Mouse (Mus musculus) thymus, adult 2 months (tissue): ENCODE results near the gene Manba. TPM values are rescaled to one million over a fixed set of nuclear protein-coding genes. Genes with fewer than 3 reads are reported as not detected.

Source experiments
- DNase-seq: peaks from one replicate; pipeline ENCODE4 v3.0.0; 2021
- H3K27ac ChIP-seq: fragments of 200-500 bp; 2 replicates; pipeline ENCODE4 v1.5.1; 2012; ENCODE audit warnings: low read length, control low read depth; ENCODE audit not compliant: control insufficient read depth, insufficient read depth
- H3K27me3 ChIP-seq: fragments of 200-500 bp; 2 replicates; pipeline ENCODE4 v1.6.1; 2012; ENCODE audit warnings: mild to moderate bottlenecking, low read length, moderate library complexity, mixed read lengths; ENCODE audit not compliant: control insufficient read depth, insufficient read depth
- H3K36me3 ChIP-seq: fragments of 200-500 bp; 2 replicates; pipeline ENCODE4 v1.6.1; 2012; ENCODE audit warnings: mild to moderate bottlenecking, low read length, moderate library complexity; ENCODE audit not compliant: control insufficient read depth, insufficient read depth
- H3K4me1 ChIP-seq: fragments of 200-500 bp; replicated peaks from 2 replicates; pipeline ENCODE4 v1.6.1; 2012; ENCODE audit warnings: low read length; ENCODE audit not compliant: control insufficient read depth, insufficient read depth
- H3K4me3 ChIP-seq: fragments of 200-500 bp; 2 replicates; pipeline ENCODE4 v1.5.1; 2012; ENCODE audit warnings: mild to moderate bottlenecking, low read length, control low read depth, moderate library complexity; ENCODE audit not compliant: control insufficient read depth, insufficient read depth
- CTCF ChIP-seq: fragments of 200-500 bp; IDR thresholded peaks from 2 replicates; pipeline ENCODE4 v1.5.1; 2012; ENCODE audit warnings: mild to moderate bottlenecking, control low read depth, low read length, moderate library complexity, borderline replicate concordance; ENCODE audit not compliant: control insufficient read depth, poor library complexity, insufficient read depth; ENCODE audit errors: extremely low read depth
- POLR2A ChIP-seq: fragments of 200-500 bp; IDR thresholded peaks from 2 replicates; pipeline ENCODE4 v1.6.1; 2012; ENCODE audit warnings: mild to moderate bottlenecking, low read length, control low read depth, moderate library complexity; ENCODE audit not compliant: control insufficient read depth, poor library complexity, insufficient read depth; ENCODE audit errors: extremely low read depth
- WGBS: fragments of 180-500 bp; shearing (Covaris S2); methylation state at CpG from one replicate; pipeline ENCODE4 v1.1.7; 2018; 5-methylcytosine and 5-hydroxymethylcytosine counted together
- polyA plus RNA-seq: library from polyadenylated mRNA; depleted of rRNA; stranded (reverse); fragments of >200 nt; gene quantifications from 2 replicates; pipeline ENCODE4 v1.2.3, GENCODE M21; 2012

The Manba gene
- polyA plus RNA-seq, 1 experiment, result 7.2 TPM

DNA sequence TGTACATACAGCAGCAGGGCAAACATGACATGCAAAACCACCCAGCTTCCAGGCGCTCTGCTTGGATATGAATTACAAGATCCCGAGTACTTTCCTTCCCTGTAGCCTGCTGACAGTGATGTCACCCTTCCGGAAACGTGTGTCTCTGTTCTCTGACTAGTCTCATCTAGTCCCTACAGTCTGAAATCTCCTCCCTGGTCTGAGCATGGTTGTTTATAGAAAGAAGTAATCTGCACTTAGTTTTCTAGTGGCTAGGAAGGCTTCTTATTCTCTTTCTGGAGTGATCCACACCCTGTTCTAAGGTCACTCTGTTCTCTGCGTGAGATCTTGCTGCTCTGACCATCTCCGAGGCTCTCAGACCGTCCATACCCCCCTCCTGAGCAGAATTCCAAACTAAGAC, 76.6 kb downstream of the Manba start:
- DNase-seq, result no peak
- H3K36me3 ChIP-seq, result no peaks in the 10 kb centered on the region
- WGBS, result 94% methylated on average over 7 of the region's 7 CpGs

DNA sequence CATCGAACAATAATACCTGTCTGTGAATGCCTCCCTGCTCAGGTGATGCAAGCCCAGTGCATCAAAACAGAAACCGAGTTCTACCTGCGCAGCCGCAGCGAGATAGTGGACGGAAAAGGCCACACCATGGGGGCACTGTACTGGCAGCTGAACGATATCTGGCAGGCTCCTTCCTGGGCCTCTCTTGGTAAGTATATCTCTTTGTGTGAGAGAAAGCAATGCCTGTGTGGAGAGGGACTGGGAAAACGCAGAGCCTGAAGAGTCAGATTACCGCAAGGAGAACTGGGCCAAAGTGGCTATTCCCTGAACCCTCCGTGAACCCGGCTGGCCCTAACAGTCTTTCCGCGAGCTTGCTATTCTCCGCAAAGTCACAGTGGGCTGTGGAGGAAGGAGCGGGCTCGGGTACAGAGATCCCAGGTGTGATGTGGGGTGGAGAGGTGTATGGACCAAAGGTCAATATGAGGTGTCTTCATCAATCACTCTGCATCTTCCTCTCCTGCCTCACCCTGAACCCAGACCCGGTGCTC, 77.8 kb downstream of the Manba start:
- Histone ChIP-seq H3K4me1 (peaks cover 12% of the 10 kb centered on the region), H3K36me3 (no peaks in the 10 kb centered on the region), H3K27ac (no peak overlapping the region), H3K27me3 (no peaks in the 10 kb centered on the region), H3K4me3 (no peak overlapping the region)
- TF ChIP-seq CTCF, result no peak
- no peak for TF ChIP-seq POLR2A
- 95% methylated on average over 17 of the region's 17 CpGs for WGBS
- DNase-seq, result no peak

More for the DNA sequence above, 76.6 kb downstream of the Manba start:
- no peaks in the 10 kb centered on the region for H3K27me3 ChIP-seq
- H3K4me3 ChIP-seq, result no peak overlapping the region
- H3K4me1 ChIP-seq, result 0 out of 2 replicates have a peak, but pooled peaks cover 4% of the 10 kb centered on the region
- H3K27ac ChIP-seq, result no peak overlapping the region
- TF ChIP-seq CTCF, result no peak
- no peak for TF ChIP-seq POLR2A

DNA sequence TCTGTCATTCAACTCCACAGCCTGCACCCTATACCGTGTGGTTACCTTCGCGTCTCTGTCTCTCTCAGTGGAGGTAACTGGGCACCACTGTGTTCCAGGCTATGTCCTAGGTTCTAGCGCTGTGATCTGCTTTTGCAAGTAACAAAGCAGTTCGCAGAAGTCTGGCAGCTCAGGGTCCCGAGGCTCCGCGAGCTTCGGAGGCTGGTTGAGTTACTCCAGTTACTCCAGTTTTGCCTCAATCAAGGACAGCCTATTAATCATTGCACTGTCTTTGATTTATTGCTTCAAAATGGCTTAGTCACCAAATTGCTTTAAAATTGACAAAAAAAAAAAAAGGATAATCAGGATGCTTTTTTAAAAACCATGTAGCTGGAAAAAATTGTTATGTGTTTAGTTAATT, 79.3 kb downstream of the Manba start:
- Histone ChIP-seq H3K4me1 (peaks cover 18% of the 10 kb centered on the region), H3K36me3 (no peaks in the 10 kb centered on the region), H3K4me3 (no peak overlapping the region), H3K27ac (no peak overlapping the region), H3K27me3 (no peaks in the 10 kb centered on the region)
- WGBS, result 98% methylated on average over 9 of the region's 9 CpGs
- TF ChIP-seq POLR2A (no peak), CTCF (no peak)
- DNase-seq, result no peak

DNA sequence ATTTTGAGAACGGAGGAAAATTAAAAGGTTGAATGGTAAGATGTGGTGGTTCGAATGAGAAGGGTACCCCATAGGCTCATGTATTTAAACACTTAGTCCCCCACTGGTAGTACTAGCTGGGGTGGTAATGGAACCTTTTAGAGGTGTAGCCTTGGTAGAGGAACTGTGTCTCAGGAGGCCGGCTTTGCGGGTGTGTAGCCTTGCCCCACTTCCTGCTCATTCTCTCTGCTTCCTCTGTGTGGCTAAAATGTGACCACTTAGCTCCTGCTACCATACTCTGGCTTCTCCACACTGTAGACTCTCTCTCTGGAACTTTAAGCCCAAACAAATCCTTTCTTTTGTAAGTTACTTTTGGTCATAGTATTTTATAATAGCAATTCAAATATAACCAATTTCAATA, 79.9 kb downstream of the Manba start:
- WGBS, result 38% methylated on average over 4 of the region's 4 CpGs
- DNase-seq, result no peak
- Histone ChIP-seq H3K4me1 (peaks cover 18% of the 10 kb centered on the region), H3K27ac (no peak overlapping the region), H3K4me3 (no peak overlapping the region), H3K36me3 (no peaks in the 10 kb centered on the region), H3K27me3 (no peaks in the 10 kb centered on the region)
- TF ChIP-seq POLR2A (no peak), CTCF (no peak)

DNA sequence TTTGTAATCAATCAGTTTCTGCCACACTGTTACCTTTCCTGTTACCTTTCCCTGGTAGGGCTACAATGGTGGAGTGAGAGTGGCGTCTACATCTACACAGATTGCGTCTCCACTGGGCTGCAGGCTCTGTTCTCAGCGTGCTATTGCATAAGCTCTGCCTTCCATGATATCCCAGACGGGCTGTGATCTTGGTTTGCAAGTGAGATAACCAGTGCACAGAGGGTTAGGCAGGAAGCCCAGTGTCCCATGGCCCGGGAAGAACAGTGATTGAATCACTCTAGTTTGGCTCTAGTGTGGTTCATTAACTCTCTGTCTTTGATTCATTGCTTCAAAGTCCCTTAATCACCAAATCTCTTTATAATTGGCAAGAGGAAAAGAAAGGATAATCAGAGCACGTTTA, 82.5 kb downstream of the Manba start:
- Histone ChIP-seq H3K27ac (no peak overlapping the region), H3K36me3 (no peaks in the 10 kb centered on the region), H3K4me1 (peaks cover 18% of the 10 kb centered on the region), H3K27me3 (no peaks in the 10 kb centered on the region), H3K4me3 (no peak overlapping the region)
- TF ChIP-seq POLR2A (no peak), CTCF (no peak)
- no peak for DNase-seq
- WGBS, result 90% methylated on average over 6 of the region's 6 CpGs

DNA sequence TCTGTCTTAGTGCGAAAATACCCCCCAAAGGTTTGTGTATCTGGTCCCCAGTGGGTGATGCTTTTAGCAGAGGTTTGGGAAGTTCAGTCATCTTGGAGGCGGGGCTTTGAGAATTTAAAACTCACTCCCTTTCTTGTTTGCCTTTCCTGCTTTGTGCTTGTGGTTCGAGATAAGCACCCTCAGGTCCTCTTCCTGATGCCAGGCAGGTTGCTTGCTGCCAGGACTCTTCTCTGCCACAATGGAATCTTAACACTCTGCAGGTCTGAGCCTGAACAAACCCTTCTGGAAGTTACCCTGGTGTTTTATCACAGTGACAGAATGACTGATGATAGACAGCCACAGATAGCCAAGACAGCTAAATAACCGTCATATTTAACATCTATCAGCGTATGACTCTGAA, 83.2 kb downstream of the Manba start:
- peaks cover 21% of the 10 kb centered on the region for H3K4me1 ChIP-seq
- no peak for TF ChIP-seq POLR2A
- no peak for TF ChIP-seq CTCF
- 61% methylated on average over 5 of the region's 5 CpGs for WGBS
- H3K27ac ChIP-seq, result no peak overlapping the region
- DNase-seq, result no peak
- H3K4me3 ChIP-seq, result no peak overlapping the region
- no peaks in the 10 kb centered on the region for H3K27me3 ChIP-seq
- no peaks in the 10 kb centered on the region for H3K36me3 ChIP-seq

DNA sequence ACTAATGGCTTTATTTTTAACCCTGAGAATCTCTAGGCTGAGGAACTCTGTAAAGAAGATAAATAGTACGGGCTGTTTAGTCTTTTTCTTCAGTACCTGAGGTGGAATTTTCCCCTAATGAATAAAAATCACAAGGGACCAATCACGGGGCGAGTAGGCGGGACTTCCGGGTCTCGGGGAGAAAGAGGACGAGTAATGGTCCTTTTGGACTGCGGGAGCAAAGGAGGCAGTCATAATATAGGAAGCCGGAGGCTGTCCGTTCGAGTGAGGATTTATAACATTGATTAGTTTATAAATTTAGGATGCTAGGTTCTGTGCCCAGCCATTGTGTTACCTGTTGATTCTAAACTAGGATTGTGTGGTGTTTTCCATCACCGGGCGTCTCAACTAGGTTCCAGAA, 86.1 kb downstream of the Manba start:
- WGBS, result 94% methylated on average over 13 of the region's 13 CpGs
- no peaks in the 10 kb centered on the region for H3K27me3 ChIP-seq
- no peak for TF ChIP-seq POLR2A
- peaks cover 17% of the 10 kb centered on the region for H3K4me1 ChIP-seq
- H3K27ac ChIP-seq, result no peak overlapping the region
- H3K4me3 ChIP-seq, result no peak overlapping the region
- no peaks in the 10 kb centered on the region for H3K36me3 ChIP-seq
- DNase-seq, result no peak
